Mouse (Mus musculus) hematopoietic multipotent progenitor cell, adult 10-12 weeks (in vitro differentiated cells): ENCODE results near the gene Lrrc39. TPM values are rescaled to one million over a fixed set of nuclear protein-coding genes. Genes with fewer than 3 reads are reported as not detected.

ENCODE experiments used
- polyA plus RNA-seq: library from polyadenylated mRNA; stranded (reverse); fragments of >175 nt; gene quantifications from 2 replicates; pipeline ENCODE4 v1.2.3, GENCODE M21; 2012; ENCODE audit warnings: low replicate concordance

Gene Lrrc39
- 0.04 TPM in 2 replicates for polyA plus RNA-seq

GRCm38 (mm10) chr3:116562408-116563094 lies at the start of gene Lrrc39:
Gene Lrrc39 (plus strand): TSS chr3:116562973.

DNA sequence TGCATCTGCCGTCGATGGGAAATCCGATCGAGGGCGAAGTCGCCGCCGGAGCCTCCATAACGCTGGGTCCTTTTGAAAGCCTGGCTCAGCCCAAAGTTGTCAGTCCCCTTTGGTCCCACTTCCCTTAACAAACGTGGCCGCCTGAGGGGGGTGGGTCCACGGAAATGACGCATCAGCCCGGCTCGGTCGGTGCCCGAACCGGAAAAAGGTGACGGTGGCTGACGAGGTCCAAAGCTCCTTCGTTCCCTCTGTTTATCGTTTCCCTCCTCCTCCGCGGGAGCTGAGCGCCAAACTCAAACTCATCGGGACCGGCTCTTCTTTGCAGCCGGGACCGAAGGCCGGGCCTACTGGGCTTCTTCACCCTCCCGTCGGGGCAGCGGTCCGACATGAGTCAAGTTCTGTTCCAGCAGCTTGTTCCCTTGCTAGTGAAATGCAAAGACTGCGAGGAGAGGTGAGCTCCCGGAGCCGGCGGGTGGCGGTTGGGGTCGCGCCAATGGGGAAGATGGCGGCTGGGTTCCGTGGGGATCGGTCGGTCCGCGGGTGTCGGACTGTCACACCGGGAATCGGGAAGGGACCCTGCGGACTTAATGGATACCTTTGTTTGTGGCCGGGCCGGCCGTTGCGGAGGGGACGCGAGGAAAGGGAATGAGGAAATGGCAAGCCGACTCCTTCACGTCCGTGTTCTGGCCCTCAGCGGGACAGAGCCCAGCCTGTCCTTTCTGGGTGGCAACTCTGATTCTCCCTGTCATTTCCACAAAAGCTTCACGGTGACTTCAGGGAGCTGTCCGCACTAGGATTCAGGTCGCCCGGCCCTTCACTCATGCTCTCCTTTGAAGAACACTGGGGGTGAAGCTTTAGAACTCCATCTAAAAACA lies 32.2 kb downstream of the Lrrc39 start, which contains the start of gene Sass6:
Gene Sass6 (plus strand): TSS at position 255 of the 875 bp plus-strand sequence.

GRCm38 (mm10) chr3:116614295-116614892 lies 51.6 kb downstream of the Lrrc39 start, which contains the start of gene Trmt13:
Gene Trmt13 (minus strand): TSS chr3:116614587.

Other genes starting within 250 kb of the Lrrc39 start
- gene Cdc14a, start 138.9 kb upstream of the Lrrc39 start, polyA plus RNA-seq: 7.9 and 22.0 TPM in 2 replicates
- 32.4 and 65.6 TPM in 2 replicates for gene Rtca, start 54.8 kb upstream of the Lrrc39 start, polyA plus RNA-seq
- gene Dbt, start 49.9 kb upstream of the Lrrc39 start, polyA plus RNA-seq: 0.59 and 1.1 TPM in 2 replicates
- 1.9 and 2.5 TPM in 2 replicates for gene Sass6, start 32.0 kb downstream of the Lrrc39 start, polyA plus RNA-seq
- 3.0 and 3.4 TPM in 2 replicates for gene Trmt13, start 51.6 kb downstream of the Lrrc39 start, polyA plus RNA-seq
- gene Mfsd14a, start 99.7 kb downstream of the Lrrc39 start, polyA plus RNA-seq: 9.4 and 14.7 TPM in 2 replicates
- not detected in 2 replicates for gene Gm43191, start 118.3 kb downstream of the Lrrc39 start, polyA plus RNA-seq
- 11.7 and 20.7 TPM in 2 replicates for gene Slc35a3, start 149.9 kb downstream of the Lrrc39 start, polyA plus RNA-seq
- 0.49 and 0.97 TPM in 2 replicates for gene Agl, start 245.2 kb downstream of the Lrrc39 start, polyA plus RNA-seq